Comparison of ENCODE assay signal across 11 mouse cellular contexts in genomic region chrX:164287077-164287476, GRCm38 (mm10). TPM values are rescaled to one million over a fixed set of nuclear protein-coding genes. Genes with fewer than 3 reads are reported as not detected.
DNase-seq lines count a peak whose midpoint lies in the region; ATAC-seq lines count a peak whose summit lies in the region.
"Had no signal": no experiment of that assay in that cellular context is flagged by ENCODE, and none has a peak within 500 bp of the region (broad histone marks: within the 10 kb centered on the region; RNA-seq: fewer than 3 reads in every experiment).

No protein-coding gene starts in this region.

- no peak overlapping the region for H3K4me2 ChIP-seq in kidney, embryonic 15.5 days
- no peak overlapping the region for H3K4me2 ChIP-seq in forebrain, embryonic 13.5 days
- H3K4me2 ChIP-seq: embryonic facial prominence, embryonic 15.5 days; neural tube, embryonic 13.5 days had no signal

- no peaks in the 10 kb centered on the region for H3K9me3 ChIP-seq in kidney, embryonic 15.5 days (replicated peaks)
- no peaks in the 10 kb centered on the region for H3K9me3 ChIP-seq in forebrain, embryonic 13.5 days (replicated peaks)
- H3K9me3 ChIP-seq: embryonic facial prominence, embryonic 15.5 days; neural tube, embryonic 13.5 days had no signal

- ATAC-seq in kidney, embryonic 15.5 days (replicated peaks; ENCODE audit: low FRiP score) = no peak
- ATAC-seq in erythroblast, adult 5-6 weeks (replicated peaks; ENCODE audit: low FRiP score, poor library complexity, severe bottlenecking) = peak; percentile 77
- no peak for ATAC-seq in forebrain, embryonic 13.5 days

- no peaks in the 10 kb centered on the region for H3K4me1 ChIP-seq in kidney, embryonic 15.5 days
- H3K4me1 ChIP-seq in forebrain, embryonic 13.5 days = no peaks in the 10 kb centered on the region
- H3K4me1 ChIP-seq: embryonic facial prominence, embryonic 15.5 days; neural tube, embryonic 13.5 days had no signal

- H3K4me3 ChIP-seq in kidney, embryonic 15.5 days (replicated peaks) = no peak overlapping the region
- H3K4me3 ChIP-seq in forebrain, embryonic 13.5 days = no peak overlapping the region
- H3K4me3 ChIP-seq: embryonic facial prominence, embryonic 15.5 days; neural tube, embryonic 13.5 days had no signal

- no peak overlapping the region for H3K9ac ChIP-seq in kidney, embryonic 15.5 days
- H3K9ac ChIP-seq in forebrain, embryonic 13.5 days = no peak overlapping the region
- H3K9ac ChIP-seq: embryonic facial prominence, embryonic 15.5 days; neural tube, embryonic 13.5 days had no signal

- WGBS in kidney, embryonic 15.5 days = 61% methylated on average over 3 of the region's 3 CpGs
- 64% methylated on average over 3 of the region's 3 CpGs for WGBS in forebrain, embryonic 13.5 days

- H3K27me3 ChIP-seq in kidney, embryonic 15.5 days = peaks cover 12% of the 10 kb centered on the region
- H3K27me3 ChIP-seq in forebrain, embryonic 13.5 days = no peaks in the 10 kb centered on the region; the same call in 1 of the 2 replicates

- no peaks in the 10 kb centered on the region for H3K36me3 ChIP-seq in kidney, embryonic 15.5 days
- no peaks in the 10 kb centered on the region for H3K36me3 ChIP-seq in forebrain, embryonic 13.5 days (ENCODE audit: poor library complexity, severe bottlenecking)
- H3K36me3 ChIP-seq: embryonic facial prominence, embryonic 15.5 days; neural tube, embryonic 13.5 days had no signal

- H3K27ac ChIP-seq in kidney, embryonic 15.5 days = no peak overlapping the region
- H3K27ac ChIP-seq in forebrain, embryonic 13.5 days = no peak overlapping the region
- H3K27ac ChIP-seq: embryonic facial prominence, embryonic 15.5 days; neural tube, embryonic 13.5 days had no signal

- DNase-seq in adrenal gland, adult 2 months = peak; percentile 18
- DNase-seq in adrenal gland, postnatal 4 days (ENCODE audit: low spot score in 2 of 2) = no peak
- DNase-seq in kidney, adult 18-20 months = peak; percentile 14
- peak; percentile 43 for DNase-seq in 416B (ENCODE audit: low read depth)
- peak; percentile 7 to 37 for DNase-seq in natural killer cell, adult 2 months (ENCODE audit: low spot score in 2 of 2)

RNA-seq across cellular contexts. Expression of gene Pir, which starts 17.9 kb away (rescaled TPM):
- 1 to 10 TPM; 5.6 to 6.9 TPM for total RNA-seq in adrenal gland, adult 2 months (2021)
- 1.9 and 2.2 TPM in 2 replicates for polyA plus RNA-seq in adrenal gland, adult 2 months (2012; rRNA removed)
- total RNA-seq in adrenal gland, postnatal 4 days (2021) = 1 to 10 TPM; 5.9 to 6.3 TPM
- 10.3 and 10.9 TPM in 2 replicates for polyA plus RNA-seq in kidney, embryonic 15.5 days (2015; fragmentation: Nextera tagmentation; extraction: Ambion mirVana)
- total RNA-seq in erythroblast, adult 5-6 weeks (2015; ENCODE audit: low replicate concordance) = 1.9 and 7.7 TPM in 2 replicates
- total RNA-seq in erythroblast, adult 5-6 weeks (2017; ENCODE audit: low replicate concordance) = 10.1 and 11.4 TPM in 2 replicates
- 3.8 and 4.1 TPM in 2 replicates for polyA plus RNA-seq in forebrain, embryonic 13.5 days (2015; fragmentation: Nextera tagmentation; extraction: Ambion mirVana)

RNA-seq across cellular contexts. Expression of gene Bmx, which starts 29.1 kb away (rescaled TPM):
- under 1 TPM; 0.17 to 0.66 TPM for total RNA-seq in adrenal gland, adult 2 months (2021)
- polyA plus RNA-seq in adrenal gland, adult 2 months (2012; rRNA removed) = 0.03 TPM in 1 of 2 replicates, not detected in the other
- 1 to 10 TPM; 1.0 to 1.7 TPM for total RNA-seq in adrenal gland, postnatal 4 days (2021)
- polyA plus RNA-seq in kidney, embryonic 15.5 days (2015; fragmentation: Nextera tagmentation; extraction: Ambion mirVana) = 0.57 and 1.2 TPM in 2 replicates
- total RNA-seq in erythroblast, adult 5-6 weeks (2015; ENCODE audit: low replicate concordance) = 3.6 and 4.6 TPM in 2 replicates
- 3.9 and 5.3 TPM in 2 replicates for total RNA-seq in erythroblast, adult 5-6 weeks (2017; ENCODE audit: low replicate concordance)
- 0.05 and 0.17 TPM in 2 replicates for polyA plus RNA-seq in forebrain, embryonic 13.5 days (2015; fragmentation: Nextera tagmentation; extraction: Ambion mirVana)
- polyA plus RNA-seq: C2C12 had no signal

Comparison
In these comparisons a context has a peak if more than half of its experiments do, and no peak if none do; other contexts are left out.
1. DNase-seq: peak in adrenal gland, adult 2 months (single experiment), kidney, adult 18-20 months (single experiment), 416B (single experiment) and natural killer cell, adult 2 months (2 of 2); none in adrenal gland, postnatal 4 days (0 of 2).